10 mouse cellular contexts compared by ENCODE assay signal in the genomic region with DNA sequence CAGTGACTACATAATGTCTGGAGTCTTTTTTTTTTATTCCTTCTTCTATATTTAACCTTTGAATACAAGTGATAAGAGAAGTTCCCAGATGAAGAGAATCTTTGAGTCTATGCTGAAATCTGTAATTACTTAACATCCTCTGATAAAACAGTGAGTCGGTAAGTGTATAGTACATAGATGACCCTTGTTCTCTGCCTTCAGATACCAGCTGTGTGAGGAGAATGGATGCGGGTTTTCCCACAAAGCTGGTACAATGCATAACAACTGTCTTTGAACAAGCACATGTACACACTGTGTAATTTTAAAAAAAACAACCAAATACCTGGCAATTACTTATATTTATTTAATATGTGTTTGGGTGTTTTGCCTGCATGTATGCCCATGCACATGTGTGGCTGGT.
A peak's percentile ranks its signal among the peaks of the same experiment; 100 is the strongest.
DNase-seq lines count a peak whose midpoint lies in the region; ATAC-seq and TF ChIP-seq lines count a peak whose summit lies in the region.
"Had no signal": no experiment of that assay in that cellular context is flagged by ENCODE, and none has a peak within 500 bp of the region (broad histone marks: within the 10 kb centered on the region; RNA-seq: fewer than 3 reads in every experiment).

No protein-coding gene starts in this region.

- peak; percentile 40 for DNase-seq in brain, embryonic 14.5 days (ENCODE audit: low read depth)
- no peak for DNase-seq in hindbrain, embryonic 11.5 days (ENCODE audit: low spot score)
- no peak for DNase-seq in midbrain, embryonic 14.5 days
- no peak for DNase-seq in testis, postnatal 10 days (ENCODE audit: low spot score)
- DNase-seq in cerebellum, adult 2 months = no peak
- no peak for DNase-seq in lung, adult 2 months
- DNase-seq: cerebellum, adult 18-20 months; liver, embryonic 13.5 days had no signal

- no peaks in the 10 kb centered on the region for H3K36me3 ChIP-seq in kidney, embryonic 15.5 days
- no peaks in the 10 kb centered on the region for H3K36me3 ChIP-seq in kidney, embryonic 14.5 days (ENCODE audit: control insufficient read depth, insufficient read depth, low read length)
- no peaks in the 10 kb centered on the region for H3K36me3 ChIP-seq in hindbrain, embryonic 11.5 days (ENCODE audit: control insufficient read depth, insufficient read depth, low read length)
- no peaks in the 10 kb centered on the region for H3K36me3 ChIP-seq in midbrain, embryonic 14.5 days (ENCODE audit: control insufficient read depth, insufficient read depth, low read length)
- H3K36me3 ChIP-seq: liver, embryonic 13.5 days had no signal

- H3K27me3 ChIP-seq in kidney, embryonic 15.5 days = 0 out of 2 replicates have a peak, but pooled peaks cover 8% of the 10 kb centered on the region
- H3K27me3 ChIP-seq in kidney, embryonic 14.5 days (ENCODE audit: control insufficient read depth, insufficient read depth, low read length) = no peaks in the 10 kb centered on the region
- no peaks in the 10 kb centered on the region; the same call in 1 of the 2 replicates for H3K27me3 ChIP-seq in hindbrain, embryonic 11.5 days (ENCODE audit: control insufficient read depth, insufficient read depth, low read length)
- H3K27me3 ChIP-seq in midbrain, embryonic 14.5 days (ENCODE audit: control insufficient read depth, insufficient read depth, low read length) = no peaks in the 10 kb centered on the region
- no peaks in the 10 kb centered on the region for H3K27me3 ChIP-seq in cerebellum, adult 2 months (ENCODE audit: control insufficient read depth, insufficient read depth, low read length)
- H3K27me3 ChIP-seq: liver, embryonic 13.5 days had no signal

- no peak for TF ChIP-seq CTCF in brain, embryonic 14.5 days (IDR thresholded peaks at IDR 0.05; ENCODE audit: borderline replicate concordance, extremely low read depth, insufficient read depth, insufficient read length)
- no peak for TF ChIP-seq CTCF in cerebellum, adult 2 months (IDR thresholded peaks at IDR 0.05; ENCODE audit: borderline replicate concordance, insufficient read depth, low read depth, low read length)
- TF ChIP-seq CTCF in lung, adult 2 months (IDR thresholded peaks at IDR 0.05; ENCODE audit: insufficient read depth, low read length) = no peak

- no peak overlapping the region for H3K4me2 ChIP-seq in kidney, embryonic 15.5 days
- no peak overlapping the region for H3K4me2 ChIP-seq in kidney, embryonic 14.5 days (replicated peaks; ENCODE audit: low read depth, low read length)
- no peak overlapping the region for H3K4me2 ChIP-seq in hindbrain, embryonic 11.5 days (replicated peaks; ENCODE audit: low read depth, low read length)
- H3K4me2 ChIP-seq in midbrain, embryonic 14.5 days (ENCODE audit: low read length) = peak overlapping the region; percentile 39

- no peak overlapping the region for H3K4me3 ChIP-seq in kidney, embryonic 15.5 days (replicated peaks)
- no peak overlapping the region for H3K4me3 ChIP-seq in kidney, embryonic 14.5 days (ENCODE audit: low read length)
- no peak overlapping the region for H3K4me3 ChIP-seq in hindbrain, embryonic 11.5 days (ENCODE audit: low read depth, low read length)
- H3K4me3 ChIP-seq in midbrain, embryonic 14.5 days (replicated peaks; ENCODE audit: low read depth, low read length) = no peak overlapping the region
- no peak overlapping the region for H3K4me3 ChIP-seq in cerebellum, adult 2 months (replicated peaks; ENCODE audit: insufficient read depth, low read depth, low read length)
- no peak overlapping the region for H3K4me3 ChIP-seq in lung, adult 2 months (replicated peaks; ENCODE audit: extremely low read depth, low read depth, low read length)

- no peak overlapping the region for H3K9ac ChIP-seq in kidney, embryonic 15.5 days
- H3K9ac ChIP-seq in kidney, embryonic 14.5 days (ENCODE audit: low read depth, low read length) = no peak overlapping the region
- H3K9ac ChIP-seq in hindbrain, embryonic 11.5 days (ENCODE audit: low read depth, low read length) = no peak overlapping the region
- H3K9ac ChIP-seq in midbrain, embryonic 14.5 days (replicated peaks; ENCODE audit: low read length) = no peak overlapping the region

- ATAC-seq in kidney, embryonic 15.5 days (replicated peaks; ENCODE audit: low FRiP score) = no peak
- no peak for ATAC-seq in kidney, embryonic 14.5 days (ENCODE audit: low FRiP score, low TSS enrichment)
- ATAC-seq in hindbrain, embryonic 11.5 days (ENCODE audit: low FRiP score) = 0 out of 2 replicates have a peak, but pooled peaks have one; percentile 15
- ATAC-seq in midbrain, embryonic 14.5 days (ENCODE audit: low FRiP score, low TSS enrichment) = no peak

- peak overlapping the region; percentile 87; the same call in 1 of the 2 replicates for H3K27ac ChIP-seq in kidney, embryonic 15.5 days
- no peak overlapping the region for H3K27ac ChIP-seq in kidney, embryonic 14.5 days (ENCODE audit: low read depth, low read length)
- peak overlapping the region; percentile 63 for H3K27ac ChIP-seq in hindbrain, embryonic 11.5 days (ENCODE audit: low read depth, low read length)
- peak overlapping the region; percentile 79 for H3K27ac ChIP-seq in midbrain, embryonic 14.5 days (replicated peaks; ENCODE audit: low read depth, low read length)
- H3K27ac ChIP-seq in cerebellum, adult 2 months (ENCODE audit: insufficient read depth, low read length) = no peak overlapping the region

- H3K9me3 ChIP-seq in kidney, embryonic 15.5 days (replicated peaks) = no peaks in the 10 kb centered on the region
- no peaks in the 10 kb centered on the region for H3K9me3 ChIP-seq in kidney, embryonic 14.5 days (ENCODE audit: control insufficient read depth, low read length)
- H3K9me3 ChIP-seq in hindbrain, embryonic 11.5 days (ENCODE audit: control insufficient read depth, low read length) = no peaks in the 10 kb centered on the region
- H3K9me3 ChIP-seq in midbrain, embryonic 14.5 days (ENCODE audit: control insufficient read depth, low read length) = no peaks in the 10 kb centered on the region
- H3K9me3 ChIP-seq: liver, embryonic 13.5 days had no signal

- H3K4me1 ChIP-seq in kidney, embryonic 15.5 days = 0 out of 2 replicates have a peak, but pooled peaks cover 3% of the 10 kb centered on the region
- H3K4me1 ChIP-seq in kidney, embryonic 14.5 days (ENCODE audit: control insufficient read depth, insufficient read depth, low read length) = no peaks in the 10 kb centered on the region
- no peaks in the 10 kb centered on the region for H3K4me1 ChIP-seq in hindbrain, embryonic 11.5 days (replicated peaks; ENCODE audit: control insufficient read depth, insufficient read depth, low read length)
- H3K4me1 ChIP-seq in midbrain, embryonic 14.5 days (ENCODE audit: control insufficient read depth, insufficient read depth, low read length) = peaks cover 8% of the 10 kb centered on the region
- no peaks in the 10 kb centered on the region for H3K4me1 ChIP-seq in cerebellum, adult 2 months (ENCODE audit: control insufficient read depth, insufficient read depth, low read length)
- H3K4me1 ChIP-seq in lung, adult 2 months (ENCODE audit: control insufficient read depth, insufficient read depth, low read length) = no peaks in the 10 kb centered on the region
- H3K4me1 ChIP-seq: liver, embryonic 13.5 days had no signal

- WGBS in kidney, embryonic 15.5 days = 76% methylated on average over 2 of the region's 2 CpGs
- 85% methylated on average over 2 of the region's 2 CpGs for WGBS in kidney, embryonic 14.5 days
- 78% methylated on average over 2 of the region's 2 CpGs for WGBS in hindbrain, embryonic 11.5 days
- 31% methylated on average over 2 of the region's 2 CpGs for WGBS in midbrain, embryonic 14.5 days
- WGBS in cerebellum, adult 2 months = 77% methylated on average over 2 of the region's 2 CpGs
- 61% methylated on average over 2 of the region's 2 CpGs for WGBS in lung, adult 2 months

- no peak for TF ChIP-seq POLR2A in brain, embryonic 14.5 days (IDR thresholded peaks at IDR 0.05; ENCODE audit: borderline replicate concordance, extremely low read depth, insufficient read depth, insufficient read length, poor library complexity, severe bottlenecking)
- TF ChIP-seq POLR2A in cerebellum, adult 2 months (IDR thresholded peaks at IDR 0.05; ENCODE audit: borderline replicate concordance, insufficient read depth, low read length) = no peak
- no peak for TF ChIP-seq POLR2A in lung, adult 2 months (IDR thresholded peaks at IDR 0.05; ENCODE audit: borderline replicate concordance, extremely low read depth, low read depth, low read length)

Comparison
In these comparisons a context has a peak if more than half of its experiments do, and no peak if none do; other contexts are left out.
1. H3K27ac ChIP-seq: peak in kidney, embryonic 15.5 days (single experiment), hindbrain, embryonic 11.5 days (single experiment) and midbrain, embryonic 14.5 days (single experiment); none in kidney, embryonic 14.5 days (single experiment) and cerebellum, adult 2 months (single experiment).